Mouse (Mus musculus) spleen, adult 2 months (tissue): ENCODE data around the gene Gprc5c.
A peak's percentile ranks its signal among the peaks of the same experiment; 100 is the strongest.

Source experiments
- CTCF ChIP-seq: fragments of 200-500 bp; IDR thresholded peaks from 2 replicates; pipeline ENCODE4 v1.5.1; 2011; ENCODE audit warnings: mild to moderate bottlenecking, inconsistent platforms; ENCODE audit not compliant: insufficient read depth, insufficient read length, insufficient replicate concordance; ENCODE audit errors: extremely low read depth
- POLR2A ChIP-seq: fragments of 200-500 bp; IDR thresholded peaks from 2 replicates; pipeline ENCODE4 v1.6.1; 2011; ENCODE audit warnings: low read depth, low read length, inconsistent platforms

DNA sequence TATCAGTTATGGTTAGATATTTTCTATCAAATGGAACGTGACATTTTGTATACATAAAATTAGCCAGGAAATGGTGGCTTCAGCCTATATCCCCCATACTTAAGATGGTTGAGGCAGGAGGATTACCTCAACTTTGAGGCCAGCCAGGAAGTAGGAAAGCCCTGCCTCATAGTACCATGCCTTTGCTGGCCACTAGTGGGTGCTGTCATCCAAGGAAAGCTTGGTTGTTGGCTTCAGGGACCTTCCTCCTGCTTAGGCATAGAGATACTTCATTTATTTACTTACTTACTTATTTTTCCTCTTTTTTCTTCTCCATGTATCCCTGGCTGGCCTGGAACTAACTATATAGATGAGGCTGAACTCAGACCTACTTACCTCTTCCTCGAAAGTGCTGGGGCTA, 7.7 kb downstream of the Gprc5c start:
- peak; percentile 61; the same call in 1 of the 2 replicates for TF ChIP-seq CTCF
- no peak for TF ChIP-seq POLR2A
